Mouse (Mus musculus) liver, embryonic 14.5 days (tissue): ENCODE results near the gene Rbbp4. TPM values are rescaled to one million over a fixed set of nuclear protein-coding genes. Genes with fewer than 3 reads are reported as not detected.
"Not testable (repeated sequence)": the region's sequence is repeated elsewhere in the genome, so short reads cannot be mapped to it uniquely, and the experiment has no call there.

Experiments used
- ATAC-seq: fragments of 200-750 bp; cut with Nextera tagmentation; 2 replicates; pipeline ENCODE4 v1.8.0; 2017; ENCODE audit warnings: moderate number of reproducible peaks, mild to moderate bottlenecking, moderate library complexity; ENCODE audit not compliant: insufficient read depth
- DNase-seq, 3 experiments: peaks; one replicate each; pipeline ENCODE4 v3.0.0-alpha.2; 2012 to 2013; ENCODE audit warnings: low read depth in 3 of 3, low spot score in 3 of 3
- H3K27ac ChIP-seq: fragments of 300-500 bp; sonication (generic); 2 replicates; pipeline ENCODE4 v1.5.1; 2014; ENCODE audit warnings: moderate library complexity, mild to moderate bottlenecking, control low read depth, inconsistent platforms
- H3K27me3 ChIP-seq: fragments of 300-500 bp; sonication (generic); 2 replicates; pipeline ENCODE4 v1.6.1; 2014; ENCODE audit warnings: mild to moderate bottlenecking, low read length, moderate library complexity; ENCODE audit not compliant: control insufficient read depth, insufficient read depth
- H3K36me3 ChIP-seq: fragments of 300-500 bp; sonication (generic); replicated peaks from 2 replicates; pipeline ENCODE4 v1.6.1; 2014; ENCODE audit warnings: low read depth; ENCODE audit not compliant: control insufficient read depth, insufficient read depth
- H3K4me1 ChIP-seq, 2 experiments: fragments of 200-500 bp in 1 of 2; fragments of 300-500 bp in 1 of 2; sonication (generic) in 1 of 2; replicated peaks; 2 replicates each; pipeline ENCODE4 v1.6.1; 2012 to 2014; ENCODE audit warnings: antibody characterized with exemption in 1 of 2, inconsistent platforms in 1 of 2, low read length in 1 of 2; ENCODE audit not compliant: control insufficient read depth in 2 of 2, insufficient read depth in 2 of 2
- H3K4me2 ChIP-seq: fragments of 300-500 bp; sonication (generic); 2 replicates; pipeline ENCODE4 v1.6.1; 2014; ENCODE audit warnings: low read depth, mild to moderate bottlenecking, control low read depth, moderate library complexity
- H3K4me3 ChIP-seq, 2 experiments: fragments of 200-500 bp in 1 of 2; fragments of 300-500 bp in 1 of 2; sonication (generic) in 1 of 2; 2 replicates each; pipeline ENCODE4 v1.5.1; 2012 to 2014; ENCODE audit warnings: low read depth in 2 of 2, low read length in 2 of 2, mild to moderate bottlenecking in 2 of 2, control low read depth in 1 of 2, inconsistent platforms in 1 of 2, moderate library complexity in 1 of 2; ENCODE audit not compliant: insufficient read depth in 1 of 2
- H3K9ac ChIP-seq: fragments of 300-500 bp; sonication (generic); replicated peaks from 2 replicates; pipeline ENCODE4 v1.6.1; 2014; ENCODE audit warnings: mild to moderate bottlenecking, control low read depth, moderate library complexity
- H3K9me3 ChIP-seq: fragments of 300-500 bp; sonication (generic); 2 replicates; pipeline ENCODE4 v1.6.1; 2016; ENCODE audit warnings: low read length, mixed read lengths; ENCODE audit not compliant: control insufficient read depth
- CTCF ChIP-seq: IDR thresholded peaks from 2 replicates; pipeline ENCODE4 v1.5.1; 2016; ENCODE audit warnings: antibody characterized with exemption, low read depth, control low read depth
- EP300 ChIP-seq: IDR thresholded peaks from 2 replicates; pipeline ENCODE4 v1.6.1; 2016; ENCODE audit warnings: antibody characterized with exemption, low read depth
- WGBS: fragments of 180-500 bp; shearing (Covaris S2); extraction: QIAGEN DNeasy Blood & Tissue Kit; methylation state at CpG from one replicate; pipeline ENCODE4 v1.1.7; 2014; ENCODE audit not compliant: insufficient replicate concordance; 5-methylcytosine and 5-hydroxymethylcytosine counted together
- polyA plus RNA-seq, 2 experiments: library from polyadenylated mRNA; depleted of rRNA in 1 of 2; stranded (reverse) in 1 of 2; unstranded in 1 of 2; fragments of >200 nt; fragmentation: Nextera tagmentation in 1 of 2; extraction: Ambion mirVana in 1 of 2; gene quantifications; 2 replicates each; pipeline versions ENCODE4 v1.2.1 to v1.2.3; 2012 to 2014

Rbbp4 gene
- polyA plus RNA-seq, 2 experiments = 60.8 to 241 TPM

GRCm38 (mm10) chr4:129364379-129364778 is 29.2 kb upstream of the Rbbp4 start:
- Histone ChIP-seq H3K4me1 (no peaks in the 10 kb centered on the region; a peak in 1 of 4 replicates), H3K27me3 (no peaks in the 10 kb centered on the region), H3K36me3 (no peaks in the 10 kb centered on the region), H3K4me3 (no peak overlapping the region), H3K9me3 (no peaks in the 10 kb centered on the region), H3K4me2 (no peak overlapping the region), H3K9ac (no peak overlapping the region), H3K27ac (no peak overlapping the region)
- WGBS = 64% methylated on average over 3 of the region's 3 CpGs
- ATAC-seq (no peak), DNase-seq (no peak)
- TF ChIP-seq CTCF (no peak), EP300 (no peak)

- Histone ChIP-seq H3K4me1 (no peaks in the 10 kb centered on the region; a peak in 1 of 4 replicates), H3K4me2 (no peak overlapping the region), H3K9me3 (no peaks in the 10 kb centered on the region), H3K36me3 (no peaks in the 10 kb centered on the region), H3K27me3 (no peaks in the 10 kb centered on the region), H3K27ac (no peak overlapping the region), H3K4me3 (no peak overlapping the region), H3K9ac (no peak overlapping the region)
- DNase-seq = no peak
- no peak for ATAC-seq
- TF ChIP-seq EP300 (no peak), CTCF (no peak)
- WGBS = 81% methylated on average over 9 of the region's 9 CpGs
Observed at GRCm38 (mm10) chr4:129363463-129363862, 28.3 kb upstream of the Rbbp4 start.

GRCm38 (mm10) chr4:129362771-129363170 is 27.6 kb upstream of the Rbbp4 start:
- no peak overlapping the region for H3K27ac ChIP-seq
- H3K4me2 ChIP-seq = no peak overlapping the region
- H3K27me3 ChIP-seq = no peaks in the 10 kb centered on the region
- no peaks in the 10 kb centered on the region for H3K36me3 ChIP-seq
- no peak for DNase-seq
- ATAC-seq = no peak
- H3K9me3 ChIP-seq = no peaks in the 10 kb centered on the region
- TF ChIP-seq EP300 = no peak
- no peak for TF ChIP-seq CTCF
- H3K4me1 ChIP-seq = no peaks in the 10 kb centered on the region; a peak in 1 of 4 replicates
- no peak overlapping the region for H3K9ac ChIP-seq
- H3K4me3 ChIP-seq = no peak overlapping the region
- 74% methylated on average over 5 of the region's 5 CpGs for WGBS

DNA sequence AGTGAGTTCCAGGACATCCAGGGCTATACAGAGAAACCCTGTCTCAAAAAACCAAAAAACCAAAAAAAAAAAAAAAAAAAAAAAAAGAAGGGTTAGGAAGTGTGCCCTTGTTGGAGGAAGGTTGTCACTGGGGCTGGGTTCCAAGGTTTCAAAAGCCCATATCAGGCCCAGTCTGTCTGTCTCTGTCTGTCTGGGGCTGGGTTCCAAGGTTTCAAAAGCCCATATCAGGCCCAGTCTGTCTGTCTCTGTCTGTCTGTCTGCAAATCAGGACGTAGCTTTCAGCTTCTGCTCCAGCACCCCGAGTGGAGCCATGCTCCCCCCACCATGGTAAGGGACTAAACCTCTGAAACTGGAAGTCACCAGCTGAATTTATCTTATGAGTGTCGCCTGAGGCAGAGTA is 27.1 kb upstream of the Rbbp4 start:
- not testable (repeated sequence) for DNase-seq, H3K4me2 ChIP-seq, ATAC-seq, H3K27me3 ChIP-seq, H3K9me3 ChIP-seq, H3K4me1 ChIP-seq, H3K4me3 ChIP-seq, H3K9ac ChIP-seq, H3K27ac ChIP-seq, H3K36me3 ChIP-seq
- 49% methylated on average over 3 of the region's 3 CpGs for WGBS

GRCm38 (mm10) chr4:129357613-129358163 is 22.5 kb upstream of the Rbbp4 start:
- ATAC-seq (no peak), DNase-seq (no peak)
- Histone ChIP-seq H3K36me3 (no peaks in the 10 kb centered on the region), H3K9me3 (no peaks in the 10 kb centered on the region), H3K9ac (no peak overlapping the region), H3K4me2 (no peak overlapping the region), H3K4me3 (no peak overlapping the region), H3K27ac (no peak overlapping the region), H3K27me3 (no peaks in the 10 kb centered on the region), H3K4me1 (no peaks in the 10 kb centered on the region; a peak in 1 of 4 replicates)
- WGBS = 82% methylated on average over 15 of the region's 15 CpGs
- no peak for TF ChIP-seq EP300
- TF ChIP-seq CTCF = no peak
